Mouse (Mus musculus) MEL-GATA-1-ER (cell line): ENCODE results near the gene Slc6a1.

ENCODE experiments used
- DNase-seq: peaks from one replicate; pipeline ENCODE4 v3.0.0-alpha.2; 2012; ENCODE audit warnings: low read depth; ENCODE audit errors: extremely low read depth

Gene Slc6a1

GRCm38 (mm10) chr6:114282469-114283277 is at the start of gene Slc6a1:
Gene Slc6a1 (plus strand): TSS chr6:114282635.
- no peak for DNase-seq

GRCm38 (mm10) chr6:114238892-114239644 is 43.4 kb upstream of the Slc6a1 start:
- DNase-seq, result no peak

- no peak for DNase-seq
Observed at GRCm38 (mm10) chr6:114245665-114246064, 36.8 kb upstream of the Slc6a1 start.

- DNase-seq, result no peak
Observed at GRCm38 (mm10) chr6:114250311-114250710, 32.1 kb upstream of the Slc6a1 start.

- DNase-seq, result no peak
Observed at GRCm38 (mm10) chr6:114254927-114255326, 27.5 kb upstream of the Slc6a1 start.

GRCm38 (mm10) chr6:114257762-114258361 is 24.6 kb upstream of the Slc6a1 start:
- no peak for DNase-seq

- DNase-seq, result no peak
Observed at GRCm38 (mm10) chr6:114258661-114259193, 23.7 kb upstream of the Slc6a1 start.

GRCm38 (mm10) chr6:114261609-114262008 is 20.8 kb upstream of the Slc6a1 start:
- no peak for DNase-seq

GRCm38 (mm10) chr6:114264010-114264409 is 18.4 kb upstream of the Slc6a1 start:
- no peak for DNase-seq

- no peak for DNase-seq
Observed at GRCm38 (mm10) chr6:114264426-114264825, 18.0 kb upstream of the Slc6a1 start.

GRCm38 (mm10) chr6:114266273-114266672 is 16.2 kb upstream of the Slc6a1 start:
- DNase-seq, result no peak

GRCm38 (mm10) chr6:114267979-114268378 is 14.5 kb upstream of the Slc6a1 start:
- DNase-seq, result no peak

GRCm38 (mm10) chr6:114269589-114269988 is 12.8 kb upstream of the Slc6a1 start:
- DNase-seq, result no peak

GRCm38 (mm10) chr6:114270799-114271198 is 11.6 kb upstream of the Slc6a1 start:
- no peak for DNase-seq

GRCm38 (mm10) chr6:114272279-114272678 is 10.2 kb upstream of the Slc6a1 start:
- DNase-seq, result no peak

GRCm38 (mm10) chr6:114273997-114274728 is 8.3 kb upstream of the Slc6a1 start:
- no peak for DNase-seq

- DNase-seq, result no peak
Observed at GRCm38 (mm10) chr6:114275800-114276199, 6.6 kb upstream of the Slc6a1 start.

- no peak for DNase-seq
Observed at GRCm38 (mm10) chr6:114283278-114283770, 889 bp downstream of the Slc6a1 start.

- no peak for DNase-seq
Observed at GRCm38 (mm10) chr6:114283927-114284703, 1.7 kb downstream of the Slc6a1 start.

- no peak for DNase-seq
Observed at GRCm38 (mm10) chr6:114285424-114285823, 3.0 kb downstream of the Slc6a1 start.
